Mouse (Mus musculus): ENCODE measurements around the gene Tom1. TPM values are rescaled to one million over a fixed set of nuclear protein-coding genes. Genes with fewer than 3 reads are reported as not detected.

The Tom1 gene
- polyA plus RNA-seq, 1 experiment from 2014 or later = 40.0 TPM

GRCm38 (mm10) chr8:75074876-75075275 lies 41.4 kb downstream of the Tom1 start:
- H3K9ac ChIP-seq = no peak overlapping the region
- no peaks in the 10 kb centered on the region for H3K9me3 ChIP-seq
- no peak for ATAC-seq (ENCODE audit: extremely low read depth, insufficient number of reproducible peaks, low FRiP score, low TSS enrichment)
- H3K4me2 ChIP-seq = no peak overlapping the region
- no peaks in the 10 kb centered on the region for H3K4me1 ChIP-seq
- WGBS = 86% methylated on average over 1 of the region's 1 CpGs
- H3K27ac ChIP-seq (replicated peaks) = no peak overlapping the region
- H3K4me3 ChIP-seq = no peak overlapping the region
- no peaks in the 10 kb centered on the region for H3K27me3 ChIP-seq (replicated peaks)
- H3K36me3 ChIP-seq = no peaks in the 10 kb centered on the region

GRCm38 (mm10) chr8:75078215-75078614 lies 44.7 kb downstream of the Tom1 start:
- Histone ChIP-seq H3K9me3 (no peaks in the 10 kb centered on the region), H3K4me2 (no peak overlapping the region), H3K9ac (no peak overlapping the region), H3K27me3 (replicated peaks) (no peaks in the 10 kb centered on the region), H3K36me3 (no peaks in the 10 kb centered on the region), H3K4me1 (0 out of 2 replicates have a peak, but pooled peaks cover under 1% of the 10 kb centered on the region), H3K4me3 (no peak overlapping the region), H3K27ac (replicated peaks) (no peak overlapping the region)
- ATAC-seq (ENCODE audit: extremely low read depth, insufficient number of reproducible peaks, low FRiP score, low TSS enrichment) = no peak
- 70% methylated on average over 1 of the region's 1 CpGs for WGBS

DNA sequence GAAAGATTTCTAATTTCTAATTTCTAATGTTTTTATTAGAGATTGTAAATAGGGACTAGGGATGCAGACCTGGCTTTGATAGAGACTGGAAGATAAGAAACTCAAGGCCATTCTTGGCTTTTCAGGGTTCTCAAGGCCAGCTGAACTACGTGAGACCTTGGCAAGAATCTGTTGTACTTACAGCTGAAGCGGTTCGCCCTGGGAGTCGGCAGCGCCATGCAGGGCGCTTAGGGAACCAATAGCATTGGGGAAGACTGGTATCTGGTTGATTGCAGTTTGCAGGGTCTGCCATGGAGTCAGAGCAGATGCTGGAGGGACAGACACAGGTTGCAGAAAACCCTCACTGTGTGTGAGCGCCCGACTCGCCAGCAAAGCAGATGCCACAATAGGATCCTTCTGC lies 45.3 kb downstream of the Tom1 start:
- Histone ChIP-seq H3K4me2 (no peak overlapping the region), H3K9me3 (no peaks in the 10 kb centered on the region), H3K4me3 (no peak overlapping the region), H3K27ac (replicated peaks) (no peak overlapping the region), H3K9ac (no peak overlapping the region), H3K27me3 (replicated peaks) (no peaks in the 10 kb centered on the region), H3K36me3 (no peaks in the 10 kb centered on the region), H3K4me1 (0 out of 2 replicates have a peak, but pooled peaks cover 6% of the 10 kb centered on the region)
- 91% methylated on average over 9 of the region's 9 CpGs for WGBS
- ATAC-seq (ENCODE audit: extremely low read depth, insufficient number of reproducible peaks, low FRiP score, low TSS enrichment) = no peak

GRCm38 (mm10) chr8:75081364-75082040 lies 48.0 kb downstream of the Tom1 start:
- Histone ChIP-seq H3K9ac (no peak overlapping the region), H3K9me3 (no peaks in the 10 kb centered on the region), H3K36me3 (no peaks in the 10 kb centered on the region), H3K4me1 (peaks cover 13% of the 10 kb centered on the region; the same call in 1 of the 2 replicates), H3K27ac (replicated peaks) (no peak overlapping the region), H3K4me2 (no peak overlapping the region), H3K4me3 (no peak overlapping the region), H3K27me3 (replicated peaks) (no peaks in the 10 kb centered on the region)
- 78% methylated on average over 9 of the region's 9 CpGs for WGBS
- no peak for ATAC-seq (ENCODE audit: extremely low read depth, insufficient number of reproducible peaks, low FRiP score, low TSS enrichment)

- H3K4me3 ChIP-seq = no peak overlapping the region
- 73% methylated on average over 6 of the region's 6 CpGs for WGBS
- no peak overlapping the region for H3K27ac ChIP-seq (replicated peaks)
- no peak overlapping the region for H3K4me2 ChIP-seq
- no peaks in the 10 kb centered on the region for H3K36me3 ChIP-seq
- peaks cover 13% of the 10 kb centered on the region; the same call in 1 of the 2 replicates for H3K4me1 ChIP-seq
- no peak overlapping the region for H3K9ac ChIP-seq
- no peak for ATAC-seq (ENCODE audit: extremely low read depth, insufficient number of reproducible peaks, low FRiP score, low TSS enrichment)
- no peaks in the 10 kb centered on the region for H3K9me3 ChIP-seq
- no peaks in the 10 kb centered on the region for H3K27me3 ChIP-seq (replicated peaks)
These were observed 48.8 kb downstream of the Tom1 start for GRCm38 (mm10) chr8:75082181-75082805.

- Histone ChIP-seq H3K36me3 (no peaks in the 10 kb centered on the region), H3K4me3 (peak overlapping the region; percentile 47), H3K27ac (replicated peaks) (peak overlapping the region; percentile 61), H3K4me2 (peak overlapping the region; percentile 69), H3K4me1 (peaks cover 20% of the 10 kb centered on the region), H3K9me3 (no peaks in the 10 kb centered on the region), H3K27me3 (replicated peaks) (no peaks in the 10 kb centered on the region), H3K9ac (peak overlapping the region; percentile 73)
- peak; percentile 90 for ATAC-seq (ENCODE audit: extremely low read depth, insufficient number of reproducible peaks, low FRiP score, low TSS enrichment)
- 3% methylated on average over 17 of the region's 17 CpGs for WGBS
These were observed 50.3 kb downstream of the Tom1 start for GRCm38 (mm10) chr8:75083846-75084245.

GRCm38 (mm10) chr8:75084382-75085064 lies 51.0 kb downstream of the Tom1 start:
- Histone ChIP-seq H3K27ac (replicated peaks) (peak overlapping the region; percentile 61), H3K9me3 (no peaks in the 10 kb centered on the region), H3K9ac (0 out of 2 replicates have a peak overlapping the region, but pooled peaks have one; percentile 73), H3K4me3 (no peak overlapping the region), H3K4me1 (peaks cover 26% of the 10 kb centered on the region), H3K36me3 (no peaks in the 10 kb centered on the region), H3K27me3 (replicated peaks) (no peaks in the 10 kb centered on the region), H3K4me2 (peak overlapping the region; percentile 69)
- no peak for ATAC-seq (ENCODE audit: extremely low read depth, insufficient number of reproducible peaks, low FRiP score, low TSS enrichment)
- 63% methylated on average over 3 of the region's 3 CpGs for WGBS

GRCm38 (mm10) chr8:75086002-75086401 lies 52.5 kb downstream of the Tom1 start:
- H3K9ac ChIP-seq = no peak overlapping the region
- H3K27me3 ChIP-seq (replicated peaks) = peaks cover under 1% of the 10 kb centered on the region; the same call in 1 of the 2 replicates
- no peak overlapping the region for H3K4me2 ChIP-seq
- 74% methylated on average over 2 of the region's 2 CpGs for WGBS
- no peak overlapping the region for H3K27ac ChIP-seq (replicated peaks)
- H3K4me3 ChIP-seq = no peak overlapping the region
- no peaks in the 10 kb centered on the region for H3K36me3 ChIP-seq
- H3K4me1 ChIP-seq = peaks cover 34% of the 10 kb centered on the region
- no peaks in the 10 kb centered on the region for H3K9me3 ChIP-seq
- ATAC-seq (ENCODE audit: extremely low read depth, insufficient number of reproducible peaks, low FRiP score, low TSS enrichment) = no peak

GRCm38 (mm10) chr8:75087127-75087526 lies 53.6 kb downstream of the Tom1 start:
- H3K4me1 ChIP-seq = peaks cover 34% of the 10 kb centered on the region
- H3K9me3 ChIP-seq = no peaks in the 10 kb centered on the region
- H3K27me3 ChIP-seq (replicated peaks) = peaks cover 7% of the 10 kb centered on the region; the same call in 1 of the 2 replicates
- no peak for ATAC-seq (ENCODE audit: extremely low read depth, insufficient number of reproducible peaks, low FRiP score, low TSS enrichment)
- no peak overlapping the region for H3K4me2 ChIP-seq
- H3K9ac ChIP-seq = no peak overlapping the region
- H3K27ac ChIP-seq (replicated peaks) = no peak overlapping the region
- no peaks in the 10 kb centered on the region for H3K36me3 ChIP-seq
- H3K4me3 ChIP-seq = no peak overlapping the region

GRCm38 (mm10) chr8:75088989-75089881 lies 55.7 kb downstream of the Tom1 start:
- H3K27me3 ChIP-seq (replicated peaks) = peaks cover 7% of the 10 kb centered on the region; the same call in 1 of the 2 replicates
- H3K4me3 ChIP-seq = peak overlapping the region; percentile 29
- peak; percentile 65 for ATAC-seq (ENCODE audit: extremely low read depth, insufficient number of reproducible peaks, low FRiP score, low TSS enrichment)
- H3K4me2 ChIP-seq = peak overlapping the region; percentile 66
- no peaks in the 10 kb centered on the region for H3K36me3 ChIP-seq
- 11% methylated on average over 6 of the region's 6 CpGs for WGBS
- peak overlapping the region; percentile 70 for H3K9ac ChIP-seq
- peaks cover 33% of the 10 kb centered on the region for H3K4me1 ChIP-seq
- peak overlapping the region; percentile 86 for H3K27ac ChIP-seq (replicated peaks)
- H3K9me3 ChIP-seq = no peaks in the 10 kb centered on the region

Data from heart, embryonic 13.5 days (tissue).